Mouse (Mus musculus) heart, postnatal 14 days (tissue): Measurements from ENCODE around the gene Hps5. TPM values are rescaled to one million over a fixed set of nuclear protein-coding genes. Genes with fewer than 3 reads are reported as not detected.
"Not testable (repeated sequence)": the region's sequence is repeated elsewhere in the genome, so short reads cannot be mapped to it uniquely, and the experiment has no call there.

Experiments
- DNase-seq, 2 experiments: peaks; one replicate each; pipeline ENCODE4 v3.0.0; 2021 to 2022
- intact Hi-C: fragments of 180-260 bp; cut with DNase I; formaldehyde crosslinking; loops from one replicate; pipeline ENCODE4 v1.15.1; 2025
- total RNA-seq, 2 experiments: library from RNA; stranded (reverse); gene quantifications; 2 replicates each; pipeline ENCODE4 v1.2.3; 2021

Gene Hps5
- total RNA-seq, 2 experiments from 2014 or later, result 8.0 to 12.5 TPM

GRCm38 (mm10) chr7:46746381-46746780 lies 49.5 kb downstream of the Hps5 start:
- peak; percentile 6 to 11 for DNase-seq
- intact Hi-C loops, result no loop called here

GRCm38 (mm10) chr7:46745816-46746215 lies 50.0 kb downstream of the Hps5 start:
- intact Hi-C loops, result no loop called here
- DNase-seq, result no peak

DNA sequence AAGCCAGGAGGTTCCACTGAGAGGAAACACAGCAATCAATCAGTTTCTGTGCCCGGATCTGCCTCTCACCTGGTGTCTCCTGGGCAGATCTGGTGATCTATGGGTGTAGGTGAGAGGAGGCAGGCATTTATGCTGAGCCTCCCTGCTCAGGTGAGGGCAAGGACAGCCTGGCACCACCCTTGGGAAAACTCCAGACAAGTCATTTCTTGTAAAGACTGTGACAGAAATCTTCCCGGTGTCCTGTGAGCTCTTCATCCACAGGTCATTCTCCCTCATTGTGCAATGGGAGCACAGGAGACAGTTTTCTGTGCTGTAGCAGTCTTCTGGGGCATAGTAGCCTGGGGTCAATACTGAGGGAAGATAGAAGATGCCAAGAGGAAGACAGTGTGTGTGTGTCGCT lies 53.0 kb downstream of the Hps5 start, which contains the start of gene Saa1:
Saa1 (minus strand) TSS at position 101 of the 400 bp plus-strand sequence.
- DNase-seq, intact Hi-C loops: not testable (repeated sequence)

- DNase-seq, result not testable (repeated sequence)
Observed at GRCm38 (mm10) chr7:46740041-46740440, 55.8 kb downstream of the Hps5 start.

GRCm38 (mm10) chr7:46738561-46739460 lies 57.1 kb downstream of the Hps5 start:
- intact Hi-C loops, result no loop called here

More at GRCm38 (mm10) chr7:46740041-46740440, 55.8 kb downstream of the Hps5 start:
- intact Hi-C loops, result not testable (repeated sequence)

DNA sequence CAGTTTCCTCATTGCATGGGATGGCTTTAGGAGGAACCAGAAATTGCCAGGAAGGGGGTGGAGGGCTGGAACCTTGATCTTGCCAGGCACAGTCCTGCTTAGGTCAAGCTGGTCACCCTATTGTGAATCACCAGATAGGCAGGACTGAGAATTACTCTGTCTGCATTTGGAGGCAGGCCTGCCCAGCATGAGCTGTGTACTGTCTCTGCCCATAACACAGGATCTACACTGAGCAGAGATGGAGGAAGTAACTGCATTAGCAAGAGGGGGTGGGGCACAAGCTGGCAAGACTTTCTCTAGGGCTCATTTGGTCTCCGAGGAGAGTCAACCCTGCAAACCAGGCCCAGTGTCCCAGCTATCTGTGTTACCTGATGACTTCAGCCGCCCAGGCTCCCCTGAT lies 60.9 kb downstream of the Hps5 start:
- no peak for DNase-seq

More at GRCm38 (mm10) chr7:46738561-46739460, 57.1 kb downstream of the Hps5 start:
- DNase-seq, result no peak

DNA sequence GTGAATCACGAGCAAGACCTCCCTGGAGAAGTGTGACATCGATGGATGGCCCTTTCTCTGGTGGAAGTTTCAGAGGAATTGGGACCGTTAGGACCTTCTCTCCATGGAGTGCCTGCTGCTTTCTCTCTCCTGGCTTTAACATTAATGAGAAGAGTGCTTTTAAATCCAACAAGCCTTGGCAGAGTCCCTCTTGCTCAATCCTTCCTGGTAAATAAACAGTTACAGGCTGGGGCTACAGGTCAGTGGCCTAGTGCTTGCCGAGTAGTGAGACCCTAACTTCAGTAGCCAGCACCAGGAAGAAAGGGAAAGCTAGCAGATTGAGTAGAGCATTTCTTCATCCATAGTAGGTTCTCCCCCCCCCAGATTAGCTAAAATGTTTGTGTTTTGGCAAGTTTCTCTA lies 63.4 kb downstream of the Hps5 start, which contains the start of gene Saa4:
Saa4 (minus strand) TSS at position 146 of the 400 bp plus-strand sequence.
- intact Hi-C loops, result no loop called here
- no peak for DNase-seq

More for the DNA sequence above, 60.9 kb downstream of the Hps5 start:
- intact Hi-C loops, result no loop called here

- intact Hi-C loops, result no loop called here
- DNase-seq, result no peak
Observed at GRCm38 (mm10) chr7:46727584-46727983, 68.3 kb downstream of the Hps5 start.

DNA sequence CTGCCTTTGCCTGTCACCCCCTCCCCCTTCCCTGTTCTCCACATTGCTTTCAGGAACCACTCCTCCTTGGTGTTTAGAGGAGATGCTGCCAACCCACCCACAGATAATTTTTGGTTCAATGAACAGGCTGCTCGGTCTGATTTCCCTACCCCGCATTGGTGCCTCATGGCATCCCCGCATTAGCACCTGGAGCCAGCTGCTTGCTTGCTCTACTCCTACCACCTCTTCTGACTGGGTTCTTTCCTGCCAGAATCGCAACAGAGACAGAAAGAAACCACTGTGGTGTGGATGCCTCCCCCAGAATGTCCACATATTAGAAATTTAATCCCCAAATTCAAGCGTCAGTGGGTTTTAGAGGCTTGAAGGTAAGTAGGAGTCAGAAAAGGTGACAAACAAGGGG lies 71.5 kb downstream of the Hps5 start:
- intact Hi-C loops, result no loop called here
- no peak for DNase-seq

DNA sequence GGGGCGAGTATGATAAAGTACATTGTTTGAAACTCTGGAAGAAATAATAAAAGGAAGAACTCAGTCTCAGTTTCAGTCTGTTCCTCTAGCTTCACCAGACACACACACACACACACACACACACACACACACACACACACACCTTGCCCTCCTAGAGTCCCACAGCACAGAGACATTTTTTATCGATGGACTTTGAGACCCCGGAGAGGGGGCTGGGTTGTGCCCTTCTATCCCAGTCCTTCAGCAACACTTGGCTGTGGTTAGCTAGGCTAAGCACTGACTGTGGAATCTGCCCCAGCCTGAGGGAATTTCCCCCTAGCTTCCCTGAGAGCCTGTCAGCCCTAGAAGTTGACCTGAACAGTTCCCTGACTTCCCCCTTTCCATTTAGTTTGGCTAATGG lies 72.0 kb downstream of the Hps5 start:
- no peak for DNase-seq
- intact Hi-C loops, result no loop called here

DNA sequence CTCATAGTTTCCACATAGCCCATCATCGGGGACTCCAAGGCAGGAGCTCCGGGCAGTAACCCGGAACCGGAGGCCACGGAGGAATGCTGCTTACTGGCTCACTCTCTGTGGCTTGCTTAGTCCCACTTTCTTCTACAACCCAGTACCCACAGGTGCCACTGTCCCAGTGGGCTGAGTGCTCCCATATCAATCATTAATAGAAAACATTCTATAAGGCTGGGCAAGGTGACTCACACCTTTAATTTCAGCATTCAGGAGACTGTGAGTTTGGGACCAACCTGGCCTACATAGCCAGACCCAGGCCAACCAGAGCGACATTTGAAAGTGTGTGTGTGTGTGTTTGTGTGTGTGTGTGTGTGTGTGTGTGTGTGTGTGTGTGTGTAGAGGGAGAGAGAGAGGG lies 72.5 kb downstream of the Hps5 start:
- intact Hi-C loops, result no loop called here
- DNase-seq, result no peak

DNA sequence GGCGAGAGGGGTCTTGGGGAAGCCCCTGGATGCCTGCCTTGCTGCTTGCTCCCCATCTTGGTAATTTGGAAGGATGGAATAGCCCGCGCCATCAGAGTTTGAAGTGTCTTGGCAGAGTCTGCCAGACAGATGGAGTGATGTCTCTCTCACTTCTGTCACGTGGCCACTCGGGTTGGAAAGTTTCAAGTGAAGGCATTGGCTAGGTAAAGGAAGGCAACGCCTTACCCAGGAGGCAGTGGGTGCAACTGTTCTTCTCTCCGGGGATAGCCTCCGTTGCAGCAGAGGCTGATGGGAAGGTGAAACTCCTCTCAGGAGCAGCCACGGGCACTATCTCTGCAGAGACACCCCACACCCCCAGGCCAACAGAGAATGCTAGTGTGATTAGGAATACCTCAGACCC lies 75.4 kb downstream of the Hps5 start:
- intact Hi-C loops, result no loop called here
- no peak for DNase-seq

GRCm38 (mm10) chr7:46719526-46719925 lies 76.3 kb downstream of the Hps5 start:
- intact Hi-C loops, result loop anchor here (10.0 kb wide), 1 partner anchor 285 kb away; the partner anchor contains the start of gene Spty2d1
- peak; percentile 15 to 36 for DNase-seq

GRCm38 (mm10) chr7:46718591-46719270 lies 77.1 kb downstream of the Hps5 start:
- DNase-seq, result no peak
- intact Hi-C loops, result loop anchor here (10.0 kb wide), 1 partner anchor 286 kb away; the partner anchor contains the start of gene Spty2d1

DNA sequence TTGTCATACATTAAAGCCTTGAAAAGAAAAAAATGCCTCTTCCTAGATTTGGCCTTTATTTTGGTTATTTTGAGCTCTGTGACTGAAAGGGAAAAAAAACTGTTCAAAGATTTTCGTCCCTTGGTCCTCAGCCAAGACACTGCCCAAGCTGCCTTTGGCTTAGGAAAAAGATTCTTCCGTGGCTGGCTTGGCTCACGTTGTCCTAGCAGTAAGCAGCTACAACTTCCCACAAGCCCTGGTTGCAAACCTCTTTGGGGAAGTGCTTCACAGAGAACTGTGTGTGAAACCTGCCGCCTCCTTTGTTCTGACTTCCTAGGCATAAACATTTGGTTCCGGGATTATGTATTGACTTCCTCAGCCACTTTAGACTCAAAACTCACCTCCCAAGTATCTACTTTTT lies 79.0 kb downstream of the Hps5 start:
- intact Hi-C loops, result loop anchor here (10.0 kb wide), 1 partner anchor 288 kb away; the partner anchor contains the start of gene Spty2d1
- DNase-seq, result peak; percentile 14 to 27

GRCm38 (mm10) chr7:46715600-46715999 lies 80.3 kb downstream of the Hps5 start, which contains the start of gene Saa3:
Gene Saa3 (minus strand): TSS chr7:46715700.
- intact Hi-C loops, result loop anchor here (2.0 to 10.0 kb wide), 2 partner anchors 55 to 289 kb away; partner anchors contain the start of gene Spty2d1
- no peak for DNase-seq

- peak; percentile 65 to 77 for DNase-seq
- intact Hi-C loops, result loop anchor here (2.0 to 10.0 kb wide), 2 partner anchors 56 to 290 kb away; partner anchors contain the start of gene Spty2d1
Observed at GRCm38 (mm10) chr7:46714518-46714917, 81.3 kb downstream of the Hps5 start.

DNA sequence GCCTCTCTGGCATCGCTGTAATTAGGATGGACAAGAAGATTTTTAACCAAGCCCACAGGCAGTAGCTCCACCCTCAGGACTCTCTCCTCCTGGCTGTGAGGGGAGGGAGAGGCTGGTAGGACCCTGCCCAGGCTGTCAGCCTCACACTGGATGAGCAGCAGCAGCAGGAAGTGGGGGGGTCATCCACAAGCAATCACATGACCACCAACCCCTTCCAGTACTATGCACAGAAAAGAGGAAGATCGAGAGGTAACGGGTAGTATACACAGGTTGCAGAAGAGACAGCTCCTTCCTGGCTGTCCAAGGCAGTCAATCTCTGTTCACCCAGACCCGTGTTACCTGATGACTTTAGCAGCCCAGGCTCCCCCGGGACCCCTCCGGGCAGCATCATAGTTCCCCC lies 83.6 kb downstream of the Hps5 start:
- intact Hi-C loops, result loop anchor here (10.0 kb wide), 1 partner anchor 293 kb away; the partner anchor contains the start of gene Spty2d1

More for the DNA sequence above, 83.6 kb downstream of the Hps5 start:
- DNase-seq, result no peak
